Mouse (Mus musculus) right cerebral cortex, postnatal 25 days (tissue): ENCODE results near the gene Gm42906.
A peak's percentile ranks its signal among the peaks of the same experiment; 100 is the strongest.

ENCODE experiments used
- DNase-seq: peaks from one replicate; pipeline ENCODE4 v3.0.0; 2022

Gm42906 gene

GRCm38 (mm10) chr5:151056255-151056919 lies 371.6 kb downstream of the Gm42906 start:
- DNase-seq = no peak

- no peak for DNase-seq
Measured at GRCm38 (mm10) chr5:151055426-151056090, 372.4 kb downstream of the Gm42906 start.

- DNase-seq = no peak
Measured at GRCm38 (mm10) chr5:151054743-151055114, 373.2 kb downstream of the Gm42906 start.

GRCm38 (mm10) chr5:151054100-151054742 lies 373.7 kb downstream of the Gm42906 start:
- DNase-seq = no peak

- no peak for DNase-seq
Measured at GRCm38 (mm10) chr5:151053190-151053589, 374.8 kb downstream of the Gm42906 start.

- DNase-seq = no peak
Measured at GRCm38 (mm10) chr5:151052331-151052730, 375.6 kb downstream of the Gm42906 start.

GRCm38 (mm10) chr5:151047488-151047887 lies 380.5 kb downstream of the Gm42906 start:
- DNase-seq = no peak

GRCm38 (mm10) chr5:151046917-151047316 lies 381.0 kb downstream of the Gm42906 start:
- no peak for DNase-seq

- no peak for DNase-seq
Measured at GRCm38 (mm10) chr5:151046131-151046530, 381.8 kb downstream of the Gm42906 start.

GRCm38 (mm10) chr5:151042911-151043310 lies 385.1 kb downstream of the Gm42906 start:
- no peak for DNase-seq

GRCm38 (mm10) chr5:151037871-151038270 lies 390.1 kb downstream of the Gm42906 start:
- DNase-seq = no peak

- no peak for DNase-seq
Measured at GRCm38 (mm10) chr5:151034715-151035512, 393.0 kb downstream of the Gm42906 start.

GRCm38 (mm10) chr5:151028906-151029305 lies 399.1 kb downstream of the Gm42906 start:
- DNase-seq = no peak

- DNase-seq = no peak
Measured at GRCm38 (mm10) chr5:151027171-151027570, 400.8 kb downstream of the Gm42906 start.

- no peak for DNase-seq
Measured at GRCm38 (mm10) chr5:151026069-151026468, 401.9 kb downstream of the Gm42906 start.

- no peak for DNase-seq
Measured at GRCm38 (mm10) chr5:151024483-151024882, 403.5 kb downstream of the Gm42906 start.

- peak; percentile 37 for DNase-seq
Measured at GRCm38 (mm10) chr5:151023461-151023860, 404.5 kb downstream of the Gm42906 start.

- no peak for DNase-seq
Measured at GRCm38 (mm10) chr5:151022939-151023338, 405.0 kb downstream of the Gm42906 start.

- DNase-seq = peak; percentile 26
Measured at GRCm38 (mm10) chr5:151022026-151022425, 405.9 kb downstream of the Gm42906 start.

GRCm38 (mm10) chr5:151020831-151021230 lies 407.1 kb downstream of the Gm42906 start:
- no peak for DNase-seq

- no peak for DNase-seq
Measured at GRCm38 (mm10) chr5:151020031-151020820, 407.7 kb downstream of the Gm42906 start.

- DNase-seq = no peak
Measured at GRCm38 (mm10) chr5:151018959-151019358, 409.0 kb downstream of the Gm42906 start.
